Mouse (Mus musculus): ENCODE results near the gene Sept7. TPM values are rescaled to one million over a fixed set of nuclear protein-coding genes. Genes with fewer than 3 reads are reported as not detected.
"Not testable (repeated sequence)": the region's sequence is repeated elsewhere in the genome, so short reads cannot be mapped to it uniquely, and the experiment has no call there.

Gene Sept7
- polyA plus RNA-seq, 1 experiment from 2014 or later, result 262 TPM

DNA sequence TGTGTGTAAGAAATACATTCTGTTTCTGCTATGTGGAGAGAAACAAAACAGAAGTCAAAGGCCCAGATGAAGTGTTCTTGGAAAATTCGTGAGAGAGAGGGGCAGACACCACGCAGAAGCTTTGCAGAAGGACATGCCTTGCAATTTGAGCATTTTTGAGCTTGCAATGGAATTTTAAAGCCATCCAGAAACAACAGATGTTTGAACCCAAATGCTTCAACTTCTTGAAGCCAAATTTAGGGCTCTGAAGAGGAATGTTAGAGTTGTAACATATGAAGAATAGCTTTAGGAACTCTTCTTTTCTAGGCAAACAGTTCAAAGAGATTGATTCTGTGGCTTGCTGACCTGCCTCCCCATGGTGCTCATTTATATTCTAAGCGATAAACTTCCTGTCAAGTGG, 33.3 kb upstream of the Sept7 start:
- Histone ChIP-seq H3K27ac (0 out of 2 replicates have a peak overlapping the region, but pooled peaks have one; percentile 31), H3K4me3 (replicated peaks; ENCODE audit: low read depth, low read length) (no peak overlapping the region), H3K4me1 (replicated peaks; ENCODE audit: insufficient read depth, low read length) (no peaks in the 10 kb centered on the region; the same call in 1 of the 2 replicates), H3K27me3 (ENCODE audit: insufficient read depth, low read length) (no peaks in the 10 kb centered on the region), H3K4me2 (ENCODE audit: low read length) (no peak overlapping the region), H3K9ac (ENCODE audit: low read depth, low read length) (no peak overlapping the region), H3K9me3 (replicated peaks; ENCODE audit: low read length) (no peaks in the 10 kb centered on the region), H3K36me3 (ENCODE audit: insufficient read depth, low read length) (no peaks in the 10 kb centered on the region)
- WGBS, result 52% methylated on average over 3 of the region's 3 CpGs
- TF ChIP-seq CTCF (IDR thresholded peaks at IDR 0.05; ENCODE audit: low read depth), result no peak
- DNase-seq (ENCODE audit: low spot score) (peak; percentile 90), ATAC-seq (replicated peaks; ENCODE audit: low FRiP score, low read depth) (no peak)

DNA sequence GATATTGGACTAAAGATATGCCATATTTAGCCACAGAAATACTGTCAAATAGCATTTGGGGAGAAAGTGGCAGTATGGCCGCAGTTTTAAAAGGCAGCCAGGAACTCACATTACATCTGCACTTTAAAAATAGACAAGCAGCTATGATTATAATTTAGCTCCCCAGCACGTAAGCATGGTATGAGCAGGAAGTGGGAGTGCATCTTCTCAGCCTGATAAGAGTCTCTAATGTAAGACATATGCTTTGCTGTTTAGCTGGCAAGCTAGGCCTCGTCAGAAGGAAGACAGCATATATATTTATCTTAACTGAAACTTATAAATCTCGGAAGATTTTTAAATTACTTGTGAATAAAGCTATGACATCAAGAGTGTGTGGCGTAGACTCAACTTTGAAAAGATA, 32.4 kb upstream of the Sept7 start:
- no peak overlapping the region for H3K9ac ChIP-seq (ENCODE audit: low read depth, low read length)
- H3K4me1 ChIP-seq (replicated peaks; ENCODE audit: insufficient read depth, low read length), result no peaks in the 10 kb centered on the region; the same call in 1 of the 2 replicates
- H3K36me3 ChIP-seq (ENCODE audit: insufficient read depth, low read length), result no peaks in the 10 kb centered on the region
- no peaks in the 10 kb centered on the region for H3K9me3 ChIP-seq (replicated peaks; ENCODE audit: low read length)
- no peaks in the 10 kb centered on the region for H3K27me3 ChIP-seq (ENCODE audit: insufficient read depth, low read length)
- 0 out of 2 replicates have a peak overlapping the region, but pooled peaks have one; percentile 31 for H3K27ac ChIP-seq
- 48% methylated on average over 5 of the region's 5 CpGs for WGBS
- DNase-seq (ENCODE audit: low spot score), result peak; percentile 68
- no peak overlapping the region for H3K4me2 ChIP-seq (ENCODE audit: low read length)
- no peak for TF ChIP-seq CTCF (IDR thresholded peaks at IDR 0.05; ENCODE audit: low read depth)
- ATAC-seq (replicated peaks; ENCODE audit: low FRiP score, low read depth), result no peak
- H3K4me3 ChIP-seq (replicated peaks; ENCODE audit: low read depth, low read length), result no peak overlapping the region

DNA sequence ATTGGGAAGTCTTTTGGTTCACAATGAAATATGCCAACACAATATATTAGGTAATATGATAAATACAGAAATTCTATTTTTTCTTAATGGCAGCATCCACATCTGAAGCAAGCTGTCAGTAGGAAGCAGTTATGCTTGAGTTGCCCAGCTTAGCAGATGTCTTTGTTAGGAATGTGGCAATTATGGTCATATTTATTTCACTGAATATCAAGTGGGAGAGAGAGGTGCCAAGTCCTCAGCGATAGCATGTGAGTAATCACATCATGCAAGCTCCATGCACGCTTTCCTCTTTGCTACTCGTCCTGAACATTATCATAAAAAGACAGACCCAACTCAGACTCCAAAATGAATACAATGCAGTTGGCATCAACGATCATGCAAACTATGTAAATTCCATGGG, 27.3 kb upstream of the Sept7 start:
- Histone ChIP-seq H3K27ac (no peak overlapping the region), H3K36me3 (ENCODE audit: insufficient read depth, low read length) (no peaks in the 10 kb centered on the region), H3K9me3 (replicated peaks; ENCODE audit: low read length) (no peaks in the 10 kb centered on the region), H3K4me3 (replicated peaks; ENCODE audit: low read depth, low read length) (no peak overlapping the region), H3K4me2 (ENCODE audit: low read length) (no peak overlapping the region), H3K4me1 (replicated peaks; ENCODE audit: insufficient read depth, low read length) (no peaks in the 10 kb centered on the region), H3K9ac (ENCODE audit: low read depth, low read length) (no peak overlapping the region), H3K27me3 (ENCODE audit: insufficient read depth, low read length) (no peaks in the 10 kb centered on the region)
- 89% methylated on average over 4 of the region's 4 CpGs for WGBS
- DNase-seq (ENCODE audit: low spot score) (no peak), ATAC-seq (replicated peaks; ENCODE audit: low FRiP score, low read depth) (no peak)
- no peak for TF ChIP-seq CTCF (IDR thresholded peaks at IDR 0.05; ENCODE audit: low read depth)

DNA sequence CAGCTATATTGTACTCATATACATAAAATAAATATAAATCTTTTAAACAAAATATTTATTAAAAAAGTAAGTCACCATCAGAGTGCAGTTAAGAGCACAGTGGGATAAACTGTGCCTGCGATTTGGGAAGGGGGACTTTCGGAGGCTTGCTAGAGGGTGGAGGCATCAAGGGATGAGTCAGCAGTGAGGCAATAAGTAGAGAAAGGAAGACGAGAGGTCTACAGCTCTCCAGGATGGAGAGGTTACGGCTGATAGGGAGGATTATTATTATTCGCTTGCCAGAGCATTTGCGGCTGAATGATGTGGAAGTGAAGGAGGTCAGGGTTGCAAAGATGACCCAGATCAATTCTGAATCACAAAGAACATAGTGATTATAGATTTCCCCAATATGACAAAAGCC, 22.5 kb upstream of the Sept7 start:
- ATAC-seq (replicated peaks; ENCODE audit: low FRiP score, low read depth) (no peak), DNase-seq (ENCODE audit: low spot score) (no peak)
- H3K4me1 ChIP-seq (replicated peaks; ENCODE audit: insufficient read depth, low read length), result no peaks in the 10 kb centered on the region
- H3K27me3 ChIP-seq (ENCODE audit: insufficient read depth, low read length), result no peaks in the 10 kb centered on the region
- no peak for TF ChIP-seq CTCF (IDR thresholded peaks at IDR 0.05; ENCODE audit: low read depth)
- no peak overlapping the region for H3K4me3 ChIP-seq (replicated peaks; ENCODE audit: low read depth, low read length)
- H3K4me2 ChIP-seq (ENCODE audit: low read length), result no peak overlapping the region
- H3K36me3 ChIP-seq (ENCODE audit: insufficient read depth, low read length), result no peaks in the 10 kb centered on the region
- H3K9ac ChIP-seq (ENCODE audit: low read depth, low read length), result no peak overlapping the region
- WGBS, result 90% methylated on average over 6 of the region's 6 CpGs
- no peaks in the 10 kb centered on the region for H3K9me3 ChIP-seq (replicated peaks; ENCODE audit: low read length)
- no peak overlapping the region for H3K27ac ChIP-seq

DNA sequence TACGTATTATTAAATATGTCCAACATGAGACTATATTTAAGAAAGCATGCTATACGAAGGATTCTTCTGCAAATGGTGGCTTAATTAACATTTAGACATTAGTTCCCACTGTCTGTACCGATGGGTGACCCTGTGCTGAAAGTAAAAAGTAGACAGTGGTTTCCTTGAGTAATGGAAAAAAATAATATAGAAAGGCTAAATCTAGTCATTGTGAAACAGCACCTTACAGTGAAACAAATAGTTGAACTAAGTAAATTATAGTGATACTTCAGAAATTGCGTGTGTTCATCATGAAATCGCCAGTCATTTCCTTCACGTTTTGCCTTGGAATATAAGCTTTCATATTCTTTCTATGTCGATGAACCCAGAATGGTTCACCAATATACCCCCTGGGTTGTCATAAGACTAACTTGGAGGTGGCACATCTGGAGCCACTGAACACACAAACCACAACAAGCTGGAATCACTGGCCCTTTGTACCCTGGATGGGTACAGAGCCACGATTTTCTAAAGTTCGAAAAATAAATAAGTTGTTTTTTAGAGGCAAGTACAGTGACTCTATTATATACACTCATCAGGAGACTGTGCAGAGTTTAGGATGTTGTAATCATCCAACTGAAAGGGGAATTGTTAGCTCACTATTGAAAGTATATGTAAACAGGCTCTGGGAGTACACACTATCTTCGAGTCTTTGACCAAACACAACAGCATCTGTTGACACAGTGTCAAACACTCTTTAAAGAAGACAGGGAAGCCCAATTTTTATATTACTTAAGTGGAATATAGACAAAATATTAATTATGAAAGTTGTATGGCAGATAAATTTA, 21.8 kb upstream of the Sept7 start:
- no peaks in the 10 kb centered on the region for H3K9me3 ChIP-seq (replicated peaks; ENCODE audit: low read length)
- no peaks in the 10 kb centered on the region for H3K27me3 ChIP-seq (ENCODE audit: insufficient read depth, low read length)
- no peak overlapping the region for H3K27ac ChIP-seq
- no peak overlapping the region for H3K4me2 ChIP-seq (ENCODE audit: low read length)
- no peak overlapping the region for H3K4me3 ChIP-seq (replicated peaks; ENCODE audit: low read depth, low read length)
- H3K4me1 ChIP-seq (replicated peaks; ENCODE audit: insufficient read depth, low read length), result no peaks in the 10 kb centered on the region
- no peak for TF ChIP-seq CTCF (IDR thresholded peaks at IDR 0.05; ENCODE audit: low read depth)
- ATAC-seq (replicated peaks; ENCODE audit: low FRiP score, low read depth) (no peak), DNase-seq (ENCODE audit: low spot score) (no peak)
- 91% methylated on average over 10 of the region's 10 CpGs for WGBS
- no peaks in the 10 kb centered on the region for H3K36me3 ChIP-seq (ENCODE audit: insufficient read depth, low read length)
- no peak overlapping the region for H3K9ac ChIP-seq (ENCODE audit: low read depth, low read length)

DNA sequence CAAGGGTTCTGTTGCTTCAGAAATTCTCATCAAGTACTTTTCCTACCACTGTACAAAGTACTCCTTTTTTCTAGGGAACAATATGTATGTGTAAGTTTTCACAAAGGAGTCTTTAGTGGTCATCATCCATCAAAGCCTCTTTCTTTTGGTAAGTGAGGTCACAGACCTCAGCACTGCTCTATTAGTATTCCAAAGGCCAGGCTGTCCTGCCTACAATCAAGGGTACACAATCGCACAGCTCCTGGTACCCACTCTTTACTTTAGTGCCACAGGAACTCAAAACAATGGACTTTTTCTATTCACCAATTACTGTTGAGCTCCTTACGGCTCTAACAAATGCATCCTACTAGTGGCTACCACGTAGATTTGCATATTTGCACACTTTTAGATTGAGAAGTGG, 11.2 kb upstream of the Sept7 start:
- no peak overlapping the region for H3K4me2 ChIP-seq (ENCODE audit: low read length)
- H3K27ac ChIP-seq, result no peak overlapping the region
- no peak overlapping the region for H3K9ac ChIP-seq (ENCODE audit: low read depth, low read length)
- H3K36me3 ChIP-seq (ENCODE audit: insufficient read depth, low read length), result no peaks in the 10 kb centered on the region
- WGBS, result 87% methylated on average over 3 of the region's 3 CpGs
- DNase-seq (ENCODE audit: low spot score) (no peak), ATAC-seq (replicated peaks; ENCODE audit: low FRiP score, low read depth) (no peak)
- no peaks in the 10 kb centered on the region for H3K27me3 ChIP-seq (ENCODE audit: insufficient read depth, low read length)
- no peaks in the 10 kb centered on the region for H3K4me1 ChIP-seq (replicated peaks; ENCODE audit: insufficient read depth, low read length)
- H3K4me3 ChIP-seq (replicated peaks; ENCODE audit: low read depth, low read length), result no peak overlapping the region
- TF ChIP-seq CTCF (IDR thresholded peaks at IDR 0.05; ENCODE audit: low read depth), result no peak
- H3K9me3 ChIP-seq (replicated peaks; ENCODE audit: low read length), result no peaks in the 10 kb centered on the region

DNA sequence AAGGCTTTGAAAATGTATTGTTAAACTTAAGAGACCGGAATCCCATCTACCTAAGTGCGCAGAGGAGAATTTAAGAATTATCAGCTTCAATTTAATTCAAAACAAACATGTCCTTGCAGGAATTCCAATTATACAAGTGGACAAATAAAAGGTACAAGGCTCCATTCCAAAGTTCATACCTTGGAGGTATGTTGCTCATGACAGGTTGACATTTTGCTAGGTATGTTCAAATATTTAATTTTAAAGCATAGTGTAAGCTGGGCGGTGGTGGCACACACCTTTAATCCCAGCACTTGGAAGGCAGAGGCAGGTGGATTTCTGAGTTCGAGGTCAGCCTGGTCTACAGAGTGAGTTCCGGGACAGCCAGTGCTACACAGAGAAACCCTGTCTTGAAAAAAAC, 10.5 kb upstream of the Sept7 start:
- not testable (repeated sequence) for DNase-seq (ENCODE audit: low spot score); ATAC-seq (replicated peaks; ENCODE audit: low FRiP score, low read depth); H3K36me3 ChIP-seq (ENCODE audit: insufficient read depth, low read length); H3K4me3 ChIP-seq (replicated peaks; ENCODE audit: low read depth, low read length); H3K9ac ChIP-seq (ENCODE audit: low read depth, low read length); H3K27ac ChIP-seq; H3K4me1 ChIP-seq (replicated peaks; ENCODE audit: insufficient read depth, low read length); H3K4me2 ChIP-seq (ENCODE audit: low read length); H3K9me3 ChIP-seq (replicated peaks; ENCODE audit: low read length); H3K27me3 ChIP-seq (ENCODE audit: insufficient read depth, low read length)
- 93% methylated on average over 5 of the region's 5 CpGs for WGBS
